Mouse (Mus musculus) kidney, embryonic 14.5 days (tissue): ENCODE data around the gene Cog1. TPM values are rescaled to one million over a fixed set of nuclear protein-coding genes. Genes with fewer than 3 reads are reported as not detected.

Source experiments
- ATAC-seq: fragments of 200-750 bp; cut with Nextera tagmentation; 2 replicates; pipeline ENCODE4 v1.8.0; 2017; ENCODE audit warnings: moderate number of reproducible peaks, mild to moderate bottlenecking, moderate TSS enrichment, moderate library complexity; ENCODE audit not compliant: low FRiP score, low TSS enrichment
- H3K27ac ChIP-seq: fragments of 300-500 bp; sonication (generic); 2 replicates; pipeline ENCODE4 v1.5.1; 2014; ENCODE audit warnings: low read depth, mild to moderate bottlenecking, low read length, moderate library complexity, mixed read lengths
- H3K27me3 ChIP-seq: fragments of 300-500 bp; sonication (generic); 2 replicates; pipeline ENCODE4 v1.6.1; 2014; ENCODE audit warnings: mild to moderate bottlenecking, low read length; ENCODE audit not compliant: control insufficient read depth, insufficient read depth
- H3K36me3 ChIP-seq: fragments of 300-500 bp; sonication (generic); 2 replicates; pipeline ENCODE4 v1.6.1; 2014; ENCODE audit warnings: low read length, mixed read lengths; ENCODE audit not compliant: control insufficient read depth, insufficient read depth
- H3K4me1 ChIP-seq: fragments of 300-500 bp; sonication (generic); 2 replicates; pipeline ENCODE4 v1.6.1; 2014; ENCODE audit warnings: low read length, mixed read lengths; ENCODE audit not compliant: control insufficient read depth, insufficient read depth
- H3K4me2 ChIP-seq: fragments of 300-500 bp; sonication (generic); replicated peaks from 2 replicates; pipeline ENCODE4 v1.6.1; 2014; ENCODE audit warnings: low read depth, mild to moderate bottlenecking, low read length
- H3K4me3 ChIP-seq: fragments of 300-500 bp; sonication (generic); 2 replicates; pipeline ENCODE4 v1.5.1; 2014; ENCODE audit warnings: mild to moderate bottlenecking, low read length
- H3K9ac ChIP-seq: fragments of 300-500 bp; sonication (generic); 2 replicates; pipeline ENCODE4 v1.6.1; 2014; ENCODE audit warnings: low read depth, mild to moderate bottlenecking, low read length, moderate library complexity
- H3K9me3 ChIP-seq: fragments of 300-500 bp; sonication (generic); 2 replicates; pipeline ENCODE4 v1.6.1; 2016; ENCODE audit warnings: low read length; ENCODE audit not compliant: control insufficient read depth
- WGBS: fragments of 180-500 bp; shearing (Covaris S2); extraction: QIAGEN DNeasy Blood & Tissue Kit; methylation state at CpG from one replicate; pipeline ENCODE4 v1.1.7; 2014; 5-methylcytosine and 5-hydroxymethylcytosine counted together
- polyA plus RNA-seq: library from polyadenylated mRNA; unstranded; fragments of >200 nt; fragmentation: Nextera tagmentation; extraction: Ambion mirVana; gene quantifications from 2 replicates; pipeline ENCODE4 v1.2.1, GENCODE M21; 2014

The Cog1 gene
- polyA plus RNA-seq, 1 experiment from 2014 or later, result 29.3 TPM

DNA sequence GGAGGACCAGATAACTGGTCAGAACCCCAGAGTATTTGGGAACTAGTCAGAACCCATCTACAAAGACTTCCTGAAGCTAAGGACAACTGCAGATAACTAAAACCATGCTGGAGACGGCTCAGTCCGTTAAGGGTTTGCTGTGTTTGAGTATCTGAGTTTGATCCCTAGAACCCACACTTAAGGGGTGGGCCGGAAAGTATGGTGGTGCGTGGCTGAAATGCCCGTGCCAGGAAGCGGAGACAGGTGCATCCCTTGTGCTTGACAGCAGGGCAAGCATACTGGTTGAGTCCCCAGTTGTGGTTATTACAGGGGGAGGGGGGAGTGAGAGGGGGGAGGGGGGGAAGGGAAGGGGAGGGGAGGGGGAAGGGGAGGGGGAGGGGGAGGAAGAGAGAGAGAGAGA is 34.5 kb upstream of the Cog1 start:
- Histone ChIP-seq H3K4me2 (no peak overlapping the region), H3K4me3 (no peak overlapping the region), H3K27me3 (peaks cover 7% of the 10 kb centered on the region), H3K36me3 (no peaks in the 10 kb centered on the region), H3K4me1 (peaks cover 31% of the 10 kb centered on the region), H3K9me3 (no peaks in the 10 kb centered on the region), H3K9ac (no peak overlapping the region), H3K27ac (no peak overlapping the region)
- 82% methylated on average over 6 of the region's 6 CpGs for WGBS
- no peak for ATAC-seq

DNA sequence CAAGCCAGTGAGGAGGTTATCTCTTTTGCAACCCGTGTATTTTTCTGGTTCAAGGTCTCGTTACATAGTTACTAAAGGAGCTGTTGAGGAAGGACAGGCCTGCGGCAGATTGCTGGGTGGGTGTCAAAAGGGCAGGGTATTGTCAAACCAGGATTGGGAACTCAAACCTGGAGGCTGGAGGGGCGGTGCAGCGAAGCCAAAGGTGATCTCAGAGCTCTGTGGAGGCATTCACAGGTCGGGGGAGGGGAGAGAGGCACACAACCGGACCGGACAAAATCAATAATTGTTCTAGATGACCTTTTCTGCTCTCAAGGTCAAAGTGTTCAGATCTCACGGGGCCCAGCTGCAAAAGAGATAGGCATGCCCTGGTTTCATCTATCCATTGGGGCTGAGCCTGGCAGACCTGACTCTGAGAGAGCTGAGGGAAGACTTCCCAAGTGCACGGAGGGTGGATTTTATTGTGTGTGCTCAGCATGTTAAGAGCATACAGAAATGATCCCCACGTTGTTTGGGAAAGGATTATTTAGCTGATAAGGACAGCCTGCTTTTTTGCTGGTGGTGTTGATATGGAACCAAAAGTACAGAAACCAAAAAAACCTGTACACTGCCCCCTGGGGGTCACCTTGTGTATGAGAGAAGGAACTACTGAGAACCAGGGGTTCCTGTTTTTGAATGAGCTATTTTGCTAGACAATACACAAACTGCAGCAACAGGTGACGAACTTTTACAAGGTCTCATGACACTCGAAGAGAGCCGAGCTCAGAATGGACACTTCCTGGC is 31.6 kb upstream of the Cog1 start:
- Histone ChIP-seq H3K36me3 (no peaks in the 10 kb centered on the region), H3K27ac (no peak overlapping the region), H3K27me3 (peaks cover 27% of the 10 kb centered on the region), H3K4me1 (peaks cover 24% of the 10 kb centered on the region), H3K4me2 (no peak overlapping the region), H3K4me3 (no peak overlapping the region), H3K9ac (no peak overlapping the region), H3K9me3 (no peaks in the 10 kb centered on the region)
- ATAC-seq, result no peak
- 34% methylated on average over 14 of the region's 14 CpGs for WGBS

GRCm38 (mm10) chr11:113618303-113618671 is 30.7 kb upstream of the Cog1 start:
- peak overlapping the region; percentile 45 for H3K4me3 ChIP-seq
- peak overlapping the region; percentile 95 for H3K4me2 ChIP-seq
- ATAC-seq, result no peak
- H3K27me3 ChIP-seq, result peaks cover 27% of the 10 kb centered on the region
- no peak overlapping the region for H3K9ac ChIP-seq
- 12% methylated on average over 4 of the region's 4 CpGs for WGBS
- no peaks in the 10 kb centered on the region for H3K9me3 ChIP-seq
- no peak overlapping the region for H3K27ac ChIP-seq
- H3K36me3 ChIP-seq, result no peaks in the 10 kb centered on the region
- H3K4me1 ChIP-seq, result peaks cover 24% of the 10 kb centered on the region

- Histone ChIP-seq H3K4me3 (peak within 1 kb of the TSS; percentile 45), H3K4me1 (peaks cover 24% of the 10 kb centered on the region), H3K27me3 (peaks cover 27% of the 10 kb centered on the region), H3K4me2 (peak within 1 kb of the TSS; percentile 95), H3K9me3 (no peaks in the 10 kb centered on the region), H3K9ac (peak within 1 kb of the TSS; percentile 36), H3K36me3 (no peaks in the 10 kb centered on the region), H3K27ac (no peak within 1 kb of the TSS)
- WGBS, result under 1% methylated on average over 54 of the region's 54 CpGs
- peak; percentile 76 for ATAC-seq
Observed at GRCm38 (mm10) chr11:113618672-113619419, 30.1 kb upstream of the Cog1 start, which contains the start of gene Sstr2. Gene Sstr2 (plus strand): TSS chr11:113619342.

DNA sequence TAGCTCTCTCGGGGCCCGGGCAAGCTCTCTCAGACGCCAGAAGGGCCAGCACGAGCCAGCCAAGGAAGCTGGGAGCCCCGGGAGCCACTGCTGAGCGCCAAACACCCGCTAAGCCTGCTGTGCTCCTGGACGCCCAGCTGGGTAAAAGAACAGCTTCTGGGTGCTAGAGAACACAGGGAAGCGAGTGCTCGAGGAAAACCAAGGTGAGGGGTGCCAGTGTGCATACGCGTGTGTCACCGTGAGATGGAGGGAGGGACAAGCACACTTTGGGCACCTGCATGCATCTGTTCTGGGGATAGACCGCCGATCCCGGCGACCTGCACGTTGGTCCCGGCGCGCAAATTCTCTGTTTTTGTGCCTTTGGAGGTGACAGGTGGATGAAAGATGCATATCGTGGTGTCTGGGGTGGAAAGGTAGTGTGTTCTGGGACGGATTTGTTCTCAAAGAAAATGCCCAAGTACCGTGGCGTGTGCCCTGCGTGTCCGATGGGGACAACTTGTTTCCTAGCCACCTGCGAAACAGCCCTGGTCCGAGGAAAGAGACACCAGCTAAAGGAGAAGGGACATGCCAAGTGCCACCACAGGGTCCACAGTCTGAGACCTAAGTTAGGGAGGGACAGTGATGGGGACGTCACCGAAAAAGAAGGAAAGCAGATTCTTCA is 29.4 kb upstream of the Cog1 start:
- Histone ChIP-seq H3K27ac (no peak overlapping the region), H3K9ac (peak overlapping the region; percentile 36), H3K27me3 (peaks cover 27% of the 10 kb centered on the region), H3K4me2 (peak overlapping the region; percentile 95), H3K9me3 (no peaks in the 10 kb centered on the region), H3K36me3 (no peaks in the 10 kb centered on the region), H3K4me3 (peak overlapping the region; percentile 45), H3K4me1 (peaks cover 24% of the 10 kb centered on the region)
- no peak for ATAC-seq
- WGBS, result 2% methylated on average over 31 of the region's 31 CpGs

DNA sequence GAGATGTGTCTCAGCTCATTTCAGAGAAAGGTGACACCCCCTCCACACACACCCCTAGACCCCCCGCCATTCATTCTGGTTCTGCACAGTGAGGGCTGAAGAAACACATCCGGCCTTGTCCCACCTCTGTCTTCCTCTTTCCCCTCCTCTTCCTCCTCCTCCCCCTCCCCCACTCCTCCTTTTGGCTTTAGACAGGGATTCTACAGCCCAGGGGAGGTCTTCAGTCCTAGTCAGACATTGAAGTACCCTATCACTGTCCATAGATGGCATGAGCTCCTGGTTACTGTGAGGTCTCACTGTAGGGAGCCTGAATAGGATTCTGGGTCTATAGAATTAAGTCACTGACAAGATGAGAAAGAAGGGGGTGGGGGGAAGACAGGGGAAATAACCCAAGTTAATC is 28.0 kb upstream of the Cog1 start:
- Histone ChIP-seq H3K4me2 (no peak overlapping the region), H3K4me3 (no peak overlapping the region), H3K27me3 (peaks cover 27% of the 10 kb centered on the region), H3K27ac (no peak overlapping the region), H3K4me1 (peaks cover 24% of the 10 kb centered on the region), H3K36me3 (no peaks in the 10 kb centered on the region), H3K9ac (no peak overlapping the region), H3K9me3 (no peaks in the 10 kb centered on the region)
- ATAC-seq, result no peak
- WGBS, result 53% methylated on average over 2 of the region's 2 CpGs

- no peaks in the 10 kb centered on the region for H3K9me3 ChIP-seq
- H3K4me1 ChIP-seq, result peaks cover 24% of the 10 kb centered on the region
- no peak overlapping the region for H3K9ac ChIP-seq
- no peaks in the 10 kb centered on the region for H3K36me3 ChIP-seq
- 84% methylated on average over 4 of the region's 4 CpGs for WGBS
- no peak overlapping the region for H3K4me2 ChIP-seq
- no peak for ATAC-seq
- no peak overlapping the region for H3K4me3 ChIP-seq
- H3K27ac ChIP-seq, result no peak overlapping the region
- H3K27me3 ChIP-seq, result peaks cover 27% of the 10 kb centered on the region
Observed at GRCm38 (mm10) chr11:113622028-113622427, 26.9 kb upstream of the Cog1 start.

- no peak overlapping the region for H3K9ac ChIP-seq
- H3K9me3 ChIP-seq, result no peaks in the 10 kb centered on the region
- no peak overlapping the region for H3K27ac ChIP-seq
- no peak overlapping the region for H3K4me3 ChIP-seq
- no peaks in the 10 kb centered on the region for H3K36me3 ChIP-seq
- no peak overlapping the region for H3K4me2 ChIP-seq
- H3K27me3 ChIP-seq, result peaks cover 11% of the 10 kb centered on the region; the same call in 1 of the 2 replicates
- WGBS, result 95% methylated on average over 18 of the region's 18 CpGs
- no peak for ATAC-seq
- H3K4me1 ChIP-seq, result no peaks in the 10 kb centered on the region
Observed at GRCm38 (mm10) chr11:113625437-113625836, 23.5 kb upstream of the Cog1 start.
